Mouse (Mus musculus): ENCODE measurements at regions not wholly inside any gene's neighbourhood (a gene's known extent, or its start where the extent isn't known, plus 50 kb on each side); places are given as distances from the start of the nearest gene placed in this dataset.

GRCm38 (mm10) chr4:38749281-38749680 lies 700.8 kb upstream of the 1700009N14Rik start:
- peak; percentile 8 for DNase-seq

GRCm38 (mm10) chr4:38785016-38785415 lies 665.1 kb upstream of the 1700009N14Rik start:
- DNase-seq = no peak

GRCm38 (mm10) chr4:38825133-38825532 lies 625.0 kb upstream of the 1700009N14Rik start:
- peak; percentile 61 for DNase-seq

- peak; percentile 19 for DNase-seq
These were observed 601.8 kb upstream of the 1700009N14Rik start for GRCm38 (mm10) chr4:38848261-38848660.

- DNase-seq = no peak
These were observed 595.7 kb upstream of the 1700009N14Rik start for GRCm38 (mm10) chr4:38854349-38854748.

- no peak for DNase-seq
These were observed 549.5 kb upstream of the 1700009N14Rik start for GRCm38 (mm10) chr4:38900565-38900964.

GRCm38 (mm10) chr4:38926831-38927230 lies 523.3 kb upstream of the 1700009N14Rik start:
- no peak for DNase-seq

GRCm38 (mm10) chr4:38953633-38954032 lies 496.5 kb upstream of the 1700009N14Rik start:
- no peak for DNase-seq

- DNase-seq = no peak
These were observed 454.9 kb upstream of the 1700009N14Rik start for GRCm38 (mm10) chr4:38995161-38995560.
